Mouse (Mus musculus) kidney, adult 2 months (tissue): ENCODE data around the gene Wdr6. TPM values are rescaled to one million over a fixed set of nuclear protein-coding genes. Genes with fewer than 3 reads are reported as not detected.

Experiments
- DNase-seq: peaks from one replicate; pipeline ENCODE4 v3.0.0; 2021
- H3K27ac ChIP-seq: fragments of 200-500 bp; 2 replicates; pipeline ENCODE4 v1.5.1; 2012; ENCODE audit warnings: low read depth, low read length, control low read depth, inconsistent platforms; ENCODE audit not compliant: insufficient read depth
- H3K27me3 ChIP-seq: fragments of 200-500 bp; replicated peaks from 2 replicates; pipeline ENCODE4 v1.6.1; 2012; ENCODE audit warnings: mild to moderate bottlenecking, moderate library complexity, low read length, inconsistent platforms; ENCODE audit not compliant: control insufficient read depth, insufficient read depth
- H3K36me3 ChIP-seq: fragments of 200-500 bp; 2 replicates; pipeline ENCODE4 v1.6.1; 2012; ENCODE audit warnings: mild to moderate bottlenecking, moderate library complexity, low read length, inconsistent platforms; ENCODE audit not compliant: control insufficient read depth, insufficient read depth
- H3K4me1 ChIP-seq: fragments of 200-500 bp; 2 replicates; pipeline ENCODE4 v1.6.1; 2011; ENCODE audit warnings: low read length; ENCODE audit not compliant: control insufficient read depth, insufficient read depth
- H3K4me3 ChIP-seq: fragments of 200-500 bp; 2 replicates; pipeline ENCODE4 v1.5.1; 2011; ENCODE audit warnings: mild to moderate bottlenecking, low read depth, low read length, control low read depth; ENCODE audit not compliant: insufficient read depth
- CTCF ChIP-seq: fragments of 200-500 bp; conservative IDR thresholded peaks from 2 replicates; pipeline ENCODE4 v1.5.1; 2011; ENCODE audit warnings: low read depth, mild to moderate bottlenecking, control low read depth, low read length, moderate library complexity, mixed read lengths; ENCODE audit not compliant: insufficient read depth, insufficient read length
- POLR2A ChIP-seq: fragments of 200-500 bp; IDR thresholded peaks from one replicate; pipeline ENCODE4 v1.6.1; 2011; ENCODE audit warnings: low read depth, low read length, control low read depth
- WGBS: fragments of 180-500 bp; shearing (Covaris S2); methylation state at CpG from one replicate; pipeline ENCODE4 v1.1.7; 2018; 5-methylcytosine and 5-hydroxymethylcytosine counted together
- polyA plus RNA-seq: library from polyadenylated mRNA; depleted of rRNA; stranded (reverse); fragments of >200 nt; gene quantifications from 2 replicates; pipeline ENCODE4 v1.2.3, GENCODE M21; 2012; rRNA removed

The Wdr6 gene
- polyA plus RNA-seq, 1 experiment = 31.0 TPM

GRCm38 (mm10) chr9:108546875-108547274, 31.7 kb downstream of the Wdr6 start:
- Histone ChIP-seq H3K27me3 (no peaks in the 10 kb centered on the region), H3K36me3 (peaks cover 22% of the 10 kb centered on the region), H3K4me3 (no peak overlapping the region), H3K4me1 (peaks cover 3% of the 10 kb centered on the region; the same call in 1 of the 2 replicates), H3K27ac (no peak overlapping the region)
- DNase-seq = no peak
- TF ChIP-seq CTCF (no peak), POLR2A (no peak)
- 85% methylated on average over 1 of the region's 1 CpGs for WGBS

- H3K4me1 ChIP-seq = peaks cover 3% of the 10 kb centered on the region; the same call in 1 of the 2 replicates
These were observed 32.6 kb downstream of the Wdr6 start for GRCm38 (mm10) chr9:108545986-108546385.

DNA sequence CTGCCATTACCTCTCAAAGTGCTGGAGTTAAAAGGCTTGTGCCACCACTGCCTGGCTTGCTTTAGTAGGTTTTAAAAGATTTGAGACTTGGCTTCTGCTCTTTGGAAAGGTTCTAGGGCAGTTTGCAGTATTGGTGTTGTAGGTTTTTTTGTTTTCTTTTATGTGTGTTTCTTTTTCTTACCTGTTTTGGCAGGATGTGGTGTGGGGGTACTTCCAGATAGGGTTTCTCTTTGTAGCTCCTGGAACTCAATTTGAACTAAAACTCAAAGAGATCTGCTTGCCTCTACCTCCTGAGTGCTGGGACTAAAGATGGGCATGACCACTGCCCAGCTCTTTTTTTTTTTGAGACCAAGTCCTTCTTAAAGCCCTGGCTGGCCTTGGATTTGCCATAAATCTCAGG, 37.7 kb downstream of the Wdr6 start:
- peaks cover 2% of the 10 kb centered on the region; the same call in 1 of the 2 replicates for H3K4me1 ChIP-seq
- no peak for DNase-seq
- H3K27me3 ChIP-seq = no peaks in the 10 kb centered on the region
- peaks cover 19% of the 10 kb centered on the region for H3K36me3 ChIP-seq
- TF ChIP-seq CTCF (no peak), POLR2A (no peak)
- no peak overlapping the region for H3K4me3 ChIP-seq
- H3K27ac ChIP-seq = no peak overlapping the region

More at GRCm38 (mm10) chr9:108545986-108546385, 32.6 kb downstream of the Wdr6 start:
- whole genome bisulfite sequencing = 66% methylated on average over 3 of the region's 3 CpGs
- H3K27ac ChIP-seq = no peak overlapping the region
- DNase-seq = no peak
- H3K4me3 ChIP-seq = no peak overlapping the region
- no peaks in the 10 kb centered on the region for H3K27me3 ChIP-seq
- TF ChIP-seq CTCF = no peak
- no peak for TF ChIP-seq POLR2A
- H3K36me3 ChIP-seq = peaks cover 26% of the 10 kb centered on the region

GRCm38 (mm10) chr9:108531496-108531895, 47.0 kb downstream of the Wdr6 start:
- H3K4me3 ChIP-seq = no peak overlapping the region
- TF ChIP-seq CTCF (no peak), POLR2A (no peak)
- WGBS = 88% methylated on average over 1 of the region's 1 CpGs
- no peaks in the 10 kb centered on the region for H3K27me3 ChIP-seq
- no peak for DNase-seq
- peaks cover 4% of the 10 kb centered on the region for H3K36me3 ChIP-seq
- H3K27ac ChIP-seq = no peak overlapping the region
- no peaks in the 10 kb centered on the region for H3K4me1 ChIP-seq

DNA sequence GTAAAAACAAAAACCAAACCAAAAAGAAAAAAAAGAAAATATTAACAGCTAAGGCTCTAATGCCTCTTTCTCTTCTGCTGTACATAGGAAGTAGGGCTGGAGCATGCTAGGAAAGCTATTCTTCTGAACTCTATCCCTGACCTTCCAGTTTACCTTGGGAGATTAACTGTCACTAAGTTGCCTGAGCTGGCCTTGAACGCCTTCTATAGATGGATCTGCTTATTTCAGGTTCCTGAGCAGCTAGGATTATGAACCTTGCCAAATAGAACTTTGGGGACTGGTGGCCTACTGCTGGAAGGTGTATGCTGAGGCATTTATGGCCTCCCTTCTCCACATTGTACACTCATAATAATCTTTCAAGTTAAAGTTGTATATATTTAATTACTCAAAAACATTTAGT, 47.6 kb downstream of the Wdr6 start:
- H3K36me3 ChIP-seq = peaks cover 4% of the 10 kb centered on the region
- no peaks in the 10 kb centered on the region for H3K4me1 ChIP-seq
- H3K27me3 ChIP-seq = no peaks in the 10 kb centered on the region
- no peak for DNase-seq
- no peak overlapping the region for H3K27ac ChIP-seq
- 78% methylated on average over 1 of the region's 1 CpGs for WGBS
- H3K4me3 ChIP-seq = no peak overlapping the region
- TF ChIP-seq CTCF (no peak), POLR2A (no peak)

DNA sequence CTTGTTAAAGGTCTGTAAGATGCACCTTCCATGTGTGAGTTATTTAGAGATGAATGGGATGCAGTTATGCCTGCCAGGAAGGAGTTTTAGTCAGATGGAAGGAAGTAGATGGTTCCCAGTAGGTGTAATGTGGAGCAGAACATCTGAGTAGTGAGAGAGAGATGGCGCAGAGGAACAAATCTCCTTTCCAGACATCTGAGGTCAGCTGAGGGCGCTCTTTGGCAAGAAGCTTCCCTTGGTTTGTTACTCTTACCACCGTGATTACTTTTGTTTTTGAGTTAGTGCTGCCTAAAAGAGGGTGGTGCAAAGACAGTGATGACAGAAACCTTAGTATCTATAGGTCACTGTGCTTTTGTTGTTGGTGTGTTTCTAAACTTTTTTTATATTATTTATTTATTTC, 53.1 kb downstream of the Wdr6 start:
- Histone ChIP-seq H3K4me1 (no peaks in the 10 kb centered on the region), H3K27me3 (no peaks in the 10 kb centered on the region), H3K36me3 (peaks cover 3% of the 10 kb centered on the region; the same call in 1 of the 2 replicates), H3K4me3 (no peak overlapping the region), H3K27ac (no peak overlapping the region)
- 56% methylated on average over 3 of the region's 3 CpGs for WGBS
- no peak for DNase-seq
- no peak for TF ChIP-seq POLR2A
- no peak for TF ChIP-seq CTCF

GRCm38 (mm10) chr9:108523341-108523740, 55.2 kb downstream of the Wdr6 start:
- no peak for DNase-seq
- WGBS = 94% methylated on average over 4 of the region's 4 CpGs
- TF ChIP-seq CTCF (no peak), POLR2A (no peak)

More at GRCm38 (mm10) chr9:108523341-108523740, 55.2 kb downstream of the Wdr6 start:
- no peak overlapping the region for H3K27ac ChIP-seq
- no peaks in the 10 kb centered on the region for H3K27me3 ChIP-seq
- no peak overlapping the region for H3K4me3 ChIP-seq
- H3K4me1 ChIP-seq = 0 out of 2 replicates have a peak, but pooled peaks cover 3% of the 10 kb centered on the region
- H3K36me3 ChIP-seq = no peaks in the 10 kb centered on the region

Other genes starting within 250 kb of the Wdr6 start
- gene Gpx1, start 239.8 kb downstream of the Wdr6 start, polyA plus RNA-seq = 5,487 and 5,501 TPM in 2 replicates
- 68.6 and 74.1 TPM in 2 replicates for gene Usp4, start 230.9 kb downstream of the Wdr6 start, polyA plus RNA-seq
- 0.22 and 0.50 TPM in 2 replicates for gene 1700102P08Rik, start 185.9 kb downstream of the Wdr6 start, polyA plus RNA-seq
- gene Ccdc36, start 150.3 kb downstream of the Wdr6 start, polyA plus RNA-seq = not detected in 2 replicates
- not detected in 2 replicates for gene BC048562, start 142.3 kb downstream of the Wdr6 start, polyA plus RNA-seq
- 26.0 and 33.5 TPM in 2 replicates for gene Ccdc71, start 118.2 kb downstream of the Wdr6 start, polyA plus RNA-seq
- gene Klhdc8b, start 117.2 kb downstream of the Wdr6 start, polyA plus RNA-seq = 35.0 and 35.8 TPM in 2 replicates
- 80.4 and 89.1 TPM in 2 replicates for gene Lamb2, start 99.0 kb downstream of the Wdr6 start, polyA plus RNA-seq
- gene Usp19, start 88.1 kb downstream of the Wdr6 start, polyA plus RNA-seq = 107 and 137 TPM in 2 replicates
- 175 and 188 TPM in 2 replicates for gene Qars, start 71.0 kb downstream of the Wdr6 start, polyA plus RNA-seq
- gene Qrich1, start 61.9 kb downstream of the Wdr6 start, polyA plus RNA-seq = 76.3 and 85.5 TPM in 2 replicates
- 52.3 and 60.0 TPM in 2 replicates for gene Impdh2, start 18.5 kb downstream of the Wdr6 start, polyA plus RNA-seq
- 64.7 and 74.3 TPM in 2 replicates for gene Ndufaf3, start 11.3 kb downstream of the Wdr6 start, polyA plus RNA-seq
- gene Dalrd3, start 8.9 kb downstream of the Wdr6 start, polyA plus RNA-seq = 220 and 295 TPM in 2 replicates
- gene P4htm, start 18.9 kb upstream of the Wdr6 start, polyA plus RNA-seq = 5.3 and 5.8 TPM in 2 replicates
- gene Arih2, start 70.6 kb upstream of the Wdr6 start, polyA plus RNA-seq = 34.9 and 36.9 TPM in 2 replicates
- 34.7 and 42.2 TPM in 2 replicates for gene Slc25a20, start 83.3 kb upstream of the Wdr6 start, polyA plus RNA-seq
- 19.0 and 19.8 TPM in 2 replicates for gene Prkar2a, start 110.6 kb upstream of the Wdr6 start, polyA plus RNA-seq
- 68.3 and 78.0 TPM in 2 replicates for gene Ip6k2, start 205.1 kb upstream of the Wdr6 start, polyA plus RNA-seq
- gene Nckipsd, start 229.6 kb upstream of the Wdr6 start, polyA plus RNA-seq = 19.1 and 24.1 TPM in 2 replicates
- gene Celsr3, start 247.6 kb upstream of the Wdr6 start, polyA plus RNA-seq = 0.18 and 0.19 TPM in 2 replicates